Mouse (Mus musculus): ENCODE data around the gene Aldh16a1. TPM values are rescaled to one million over a fixed set of nuclear protein-coding genes. Genes with fewer than 3 reads are reported as not detected.

The Aldh16a1 gene
- total and polyA plus RNA-seq, 3 experiments: 26.9 to 49.8 (median 45.1) TPM

DNA sequence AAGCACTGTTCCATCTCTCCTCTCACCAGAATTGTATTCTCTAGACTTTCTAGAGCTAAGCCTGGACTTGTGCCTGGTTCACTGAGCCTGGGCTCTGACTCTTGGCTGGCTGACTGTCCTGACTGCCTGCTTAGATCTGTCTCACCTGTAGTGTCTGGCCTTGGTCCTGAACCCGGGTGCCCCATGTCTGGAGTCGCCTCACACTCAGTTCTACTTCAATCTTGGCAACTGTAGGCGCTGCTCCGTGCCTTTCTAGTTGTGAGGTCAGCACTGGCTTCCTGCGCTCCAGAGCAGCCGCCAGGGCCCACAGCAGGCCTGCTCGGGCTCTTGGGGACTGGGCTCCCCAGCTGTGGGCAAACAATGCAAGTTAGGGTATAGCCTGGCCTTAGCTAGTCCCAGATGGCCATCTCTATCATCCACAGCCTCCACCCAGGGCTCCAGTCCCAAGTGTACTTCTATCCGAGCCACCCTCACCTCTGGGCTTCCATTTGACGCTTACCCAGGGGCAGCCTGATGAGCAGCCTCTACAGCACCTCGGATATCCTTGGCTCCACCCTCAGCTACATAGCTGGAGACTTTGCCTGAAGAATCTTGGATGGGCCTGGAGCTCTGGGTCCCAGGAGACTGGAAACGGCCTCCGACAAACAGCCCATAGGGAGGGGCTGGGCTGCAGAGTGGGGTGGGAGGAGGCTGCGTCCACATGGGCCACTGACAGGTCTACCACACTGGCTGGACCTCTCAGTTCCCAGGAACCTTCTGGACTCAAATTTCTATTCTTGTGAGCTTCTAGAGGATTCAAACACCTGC, 9.8 kb downstream of the Aldh16a1 start (continued):
- no peak for TF ChIP-seq ZKSCAN1 (IDR thresholded peaks at IDR 0.05; ENCODE audit: borderline replicate concordance, low read depth, low read length)

DNA sequence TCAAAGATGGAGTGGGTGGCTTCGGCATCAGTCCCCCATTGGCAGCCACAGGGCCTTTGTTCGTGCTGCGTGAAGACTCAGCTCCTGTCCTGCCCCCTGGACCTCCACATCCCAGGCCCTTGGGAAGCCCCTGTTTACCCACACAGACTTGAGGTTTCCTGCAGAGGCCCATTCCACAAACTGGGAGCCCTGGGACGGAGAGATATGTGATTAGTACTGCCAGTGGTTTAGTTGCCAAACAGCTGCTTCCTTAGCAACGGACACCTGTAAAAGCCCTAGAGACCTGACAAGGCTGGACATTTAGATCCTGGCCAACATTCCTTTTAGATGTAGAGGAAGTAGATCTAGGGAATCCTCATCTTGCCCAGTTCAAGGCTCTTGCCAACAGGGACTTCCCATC, 12.5 kb downstream of the Aldh16a1 start:
- H3K9ac ChIP-seq (ENCODE audit: insufficient read depth, low read depth): no peak overlapping the region
- H3K9me3 ChIP-seq (replicated peaks; ENCODE audit: low read length): no peaks in the 10 kb centered on the region
- in situ Hi-C loops (cut with MboI; ENCODE audit: low pct_ligation_motif_present, low pct_unique_long_range_greater_than_20kb, low sequenced_read_pairs): no loop called here
- no peaks in the 10 kb centered on the region for H3K27me3 ChIP-seq (replicated peaks)
- dilution Hi-C loops (cut with MboI; ENCODE audit: extremely low pct_ligation_motif_present, extremely low pct_unique_long_range_greater_than_20kb, low sequenced_read_pairs): no loop called here
- no peak overlapping the region for H3K4me2 ChIP-seq (ENCODE audit: insufficient read depth, low read depth, poor library complexity, severe bottlenecking)
- no peak overlapping the region for H3K27ac ChIP-seq (ENCODE audit: insufficient read depth, low read depth)
- TF ChIP-seq CTCF (conservative IDR thresholded peaks at IDR 0.05 in 1 of 2, IDR thresholded peaks at IDR 0.05 in 1 of 2; ENCODE audit: low read depth in 2 of 2, low read length in 2 of 2) (no peak), MYC (IDR thresholded peaks at IDR 0.05; ENCODE audit: low read depth, low read length) (no peak), SMC3 (IDR thresholded peaks at IDR 0.05; ENCODE audit: low read depth, low read length) (no peak), TBP (conservative IDR thresholded peaks at IDR 0.05; ENCODE audit: low read depth, low read length) (no peak)
- peaks cover 12 to 62% of the 10 kb centered on the region in 2 experiments for H3K36me3 ChIP-seq (replicated peaks in 1 of 2; ENCODE audit: control insufficient read depth in 1 of 2, insufficient read depth in 1 of 2, low read length in 1 of 2)
- H3K79me2 ChIP-seq (replicated peaks; ENCODE audit: control insufficient read depth, extremely low read depth, insufficient read depth, poor library complexity, severe bottlenecking): no peaks in the 10 kb centered on the region
- no peak overlapping the region for H3K4me3 ChIP-seq (replicated peaks in 1 of 3; ENCODE audit: low read depth in 2 of 3, low read length in 2 of 3, poor library complexity in 1 of 3)
- peaks cover 0 to 13% of the 10 kb centered on the region in 2 experiments; a peak in 2 of 4 replicates for H3K4me1 ChIP-seq (ENCODE audit: control insufficient read depth in 1 of 2, insufficient read depth in 2 of 2)
- DNase-seq (ENCODE audit: extremely low read depth): no peak

DNA sequence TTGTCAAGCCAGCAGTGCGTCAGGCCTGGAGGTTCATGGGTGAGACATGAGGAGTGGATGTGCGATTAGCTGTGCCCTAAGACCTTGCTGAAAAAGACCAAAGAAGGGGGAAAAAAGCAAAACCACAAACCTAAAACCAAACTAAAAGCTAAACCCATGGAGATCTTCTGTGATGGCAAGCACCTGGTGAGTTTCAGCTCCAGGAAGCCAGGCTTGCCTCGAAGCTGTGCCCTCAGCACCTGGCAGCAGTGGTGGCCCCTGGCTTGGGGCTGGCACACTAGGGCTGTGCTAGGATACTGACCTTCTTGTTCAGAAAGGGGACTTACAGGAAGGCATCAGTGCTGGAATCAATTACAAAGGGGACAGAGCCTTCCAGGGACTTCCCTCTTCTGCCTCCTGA, 13.1 kb downstream of the Aldh16a1 start:
- no peak overlapping the region for H3K27ac ChIP-seq (ENCODE audit: insufficient read depth, low read depth)
- H3K27me3 ChIP-seq (replicated peaks): no peaks in the 10 kb centered on the region
- no peak overlapping the region for H3K9ac ChIP-seq (ENCODE audit: insufficient read depth, low read depth)
- TF ChIP-seq RCOR1 (conservative IDR thresholded peaks at IDR 0.05; ENCODE audit: low read depth, low read length) (no peak), MXI1 (IDR thresholded peaks at IDR 0.05; ENCODE audit: low read depth, low read length) (no peak), ETS1 (conservative IDR thresholded peaks at IDR 0.05; ENCODE audit: low read depth, low read length) (no peak), HCFC1 (IDR thresholded peaks at IDR 0.05; ENCODE audit: low read depth, low read length) (no peak), GABPA (IDR thresholded peaks at IDR 0.05; ENCODE audit: insufficient replicate concordance, low read depth, low read length) (no peak), MEF2A (IDR thresholded peaks at IDR 0.05; ENCODE audit: borderline replicate concordance, low read depth, low read length) (no peak), POLR2A (IDR thresholded peaks at IDR 0.05; ENCODE audit: low read depth, low read length) (no peak), POLR2AphosphoS2 (IDR thresholded peaks at IDR 0.05; ENCODE audit: low read depth, low read length) (no peak), ELF1 (IDR thresholded peaks at IDR 0.05; ENCODE audit: low read depth, low read length) (no peak), E2F4 (IDR thresholded peaks at IDR 0.05; ENCODE audit: insufficient replicate concordance, low read depth, low read length) (no peak), MAX (IDR thresholded peaks at IDR 0.05; ENCODE audit: low read length) (no peak), MAZ (IDR thresholded peaks at IDR 0.05; ENCODE audit: low read depth, low read length) (no peak), MYC (IDR thresholded peaks at IDR 0.05; ENCODE audit: low read depth, low read length) (no peak), CHD2 (IDR thresholded peaks at IDR 0.05; ENCODE audit: low read length) (no peak), BHLHE40 (IDR thresholded peaks at IDR 0.05; ENCODE audit: low read depth, low read length) (no peak), NELFE (IDR thresholded peaks at IDR 0.05; ENCODE audit: low read depth, low read length) (no peak), MAFK (IDR thresholded peaks at IDR 0.05; ENCODE audit: insufficient replicate concordance, low read length) (no peak)
- H3K4me2 ChIP-seq (ENCODE audit: insufficient read depth, low read depth, poor library complexity, severe bottlenecking): no peak overlapping the region
- in situ Hi-C loops (cut with MboI; ENCODE audit: low pct_ligation_motif_present, low pct_unique_long_range_greater_than_20kb, low sequenced_read_pairs) (no loop called here), dilution Hi-C loops (cut with MboI; ENCODE audit: extremely low pct_ligation_motif_present, extremely low pct_unique_long_range_greater_than_20kb, low sequenced_read_pairs) (no loop called here)
- H3K9me3 ChIP-seq (replicated peaks; ENCODE audit: low read length): no peaks in the 10 kb centered on the region
- H3K79me2 ChIP-seq (replicated peaks; ENCODE audit: control insufficient read depth, extremely low read depth, insufficient read depth, poor library complexity, severe bottlenecking): no peaks in the 10 kb centered on the region
- H3K4me1 ChIP-seq (ENCODE audit: control insufficient read depth in 1 of 2, insufficient read depth in 2 of 2): peaks cover 0 to 17% of the 10 kb centered on the region in 2 experiments; a peak in 2 of 4 replicates
- peaks cover 12 to 56% of the 10 kb centered on the region in 2 experiments for H3K36me3 ChIP-seq (replicated peaks in 1 of 2; ENCODE audit: control insufficient read depth in 1 of 2, insufficient read depth in 1 of 2, low read length in 1 of 2)
- no peak for DNase-seq (ENCODE audit: extremely low read depth)
- H3K4me3 ChIP-seq (replicated peaks in 1 of 3; ENCODE audit: low read depth in 2 of 3, low read length in 2 of 3, poor library complexity in 1 of 3): no peak overlapping the region

Data from CH12.LX (cell line).